Mouse (Mus musculus): Measurements from ENCODE around the gene Sel1l.

GRCm38 (mm10) chr12:91786355-91786754 lies 62.6 kb downstream of the Sel1l start:
- TF ChIP-seq CTCF (IDR thresholded peaks at IDR 0.05) (no peak), POLR2A (IDR thresholded peaks at IDR 0.05; ENCODE audit: insufficient read depth, low read depth, low read length) (no peak), EP300 (IDR thresholded peaks at IDR 0.05; ENCODE audit: insufficient read depth, low read depth, low read length) (no peak)

Data from heart, adult 2 months (tissue).